15 mouse cellular contexts compared by ENCODE assay signal in genomic region chr5:112419535-112419934, GRCm38 (mm10). TPM values are rescaled to one million over a fixed set of nuclear protein-coding genes. Genes with fewer than 3 reads are reported as not detected.
DNase-seq lines count a peak whose midpoint lies in the region; ATAC-seq and TF ChIP-seq lines count a peak whose summit lies in the region.
"Had no signal": no experiment of that assay in that cellular context is flagged by ENCODE, and none has a peak within 500 bp of the region (broad histone marks: within the 10 kb centered on the region; RNA-seq: fewer than 3 reads in every experiment).

No protein-coding gene starts in this region.

- no peak overlapping the region for H3K4me2 ChIP-seq in forebrain, embryonic 14.5 days (ENCODE audit: low read length)
- no peak overlapping the region for H3K4me2 ChIP-seq in limb, embryonic 14.5 days (replicated peaks; ENCODE audit: low read depth, low read length, severe bottlenecking)

- DNase-seq in adrenal gland, postnatal 14 days, result peak; percentile 29
- no peak for DNase-seq in adrenal gland, postnatal 10 days
- DNase-seq in ES-CJ7 (ENCODE audit: low read depth, low spot score), result peak; percentile 25
- DNase-seq in forebrain, embryonic 14.5 days (ENCODE audit: low spot score), result peak; percentile 45
- DNase-seq in limb, embryonic 14.5 days (ENCODE audit: low spot score), result no peak
- no peak for DNase-seq in thymus, adult 18-20 months
- DNase-seq in urinary bladder, postnatal 10 days (ENCODE audit: low spot score), result no peak
- no peak for DNase-seq in thymus, postnatal 36 days
- DNase-seq: cerebellum, adult 18-20 months; heart, adult 11 months; lung, postnatal 10 days; right cerebral cortex, postnatal 25 days had no signal

- TF ChIP-seq POLR2A in limb, embryonic 14.5 days (IDR thresholded peaks at IDR 0.05; ENCODE audit: borderline replicate concordance, extremely low read depth, insufficient read depth, insufficient read length), result no peak

- peaks cover 23% of the 10 kb centered on the region for H3K36me3 ChIP-seq in forebrain, embryonic 14.5 days (ENCODE audit: control insufficient read depth, insufficient read depth, low read length)
- H3K36me3 ChIP-seq in limb, embryonic 14.5 days (ENCODE audit: control insufficient read depth, insufficient read depth, low read length), result no peaks in the 10 kb centered on the region

- 0 out of 2 replicates have a peak, but pooled peaks have one; percentile 62 for ATAC-seq in forebrain, embryonic 14.5 days
- ATAC-seq in limb, embryonic 14.5 days (ENCODE audit: low FRiP score, low read depth), result 0 out of 2 replicates have a peak, but pooled peaks have one; percentile 37

- no peak overlapping the region for H3K4me3 ChIP-seq in forebrain, embryonic 14.5 days (ENCODE audit: low read depth, low read length)
- no peak overlapping the region for H3K4me3 ChIP-seq in limb, embryonic 14.5 days (replicated peaks; ENCODE audit: low read length)
- H3K4me3 ChIP-seq: erythroblast, embryonic 14.5 days had no signal

- WGBS in forebrain, embryonic 14.5 days, result 32% methylated on average over 12 of the region's 12 CpGs
- WGBS in limb, embryonic 14.5 days, result 38% methylated on average over 12 of the region's 12 CpGs

- H3K4me1 ChIP-seq in forebrain, embryonic 14.5 days (ENCODE audit: control insufficient read depth, insufficient read depth, low read length), result no peaks in the 10 kb centered on the region
- no peaks in the 10 kb centered on the region for H3K4me1 ChIP-seq in limb, embryonic 14.5 days (ENCODE audit: control insufficient read depth, insufficient read depth, low read length)

- H3K9ac ChIP-seq in forebrain, embryonic 14.5 days (ENCODE audit: low read length), result no peak overlapping the region
- no peak overlapping the region for H3K9ac ChIP-seq in limb, embryonic 14.5 days (ENCODE audit: low read depth, low read length, severe bottlenecking)

- H3K27me3 ChIP-seq in forebrain, embryonic 14.5 days (replicated peaks; ENCODE audit: control insufficient read depth, insufficient read depth, low read length), result no peaks in the 10 kb centered on the region
- H3K27me3 ChIP-seq in limb, embryonic 14.5 days (ENCODE audit: control insufficient read depth, insufficient read depth, low read length), result no peaks in the 10 kb centered on the region

- no peaks in the 10 kb centered on the region for H3K9me3 ChIP-seq in forebrain, embryonic 14.5 days (replicated peaks; ENCODE audit: control insufficient read depth, low read length)
- H3K9me3 ChIP-seq in limb, embryonic 14.5 days (ENCODE audit: control insufficient read depth, low read length), result no peaks in the 10 kb centered on the region

- H3K27ac ChIP-seq in forebrain, embryonic 14.5 days (ENCODE audit: low read depth, low read length), result no peak overlapping the region
- no peak overlapping the region for H3K27ac ChIP-seq in limb, embryonic 14.5 days (replicated peaks; ENCODE audit: low read depth, low read length)

RNA-seq across cellular contexts. Expression of gene Asphd2, which starts 24.9 kb away (rescaled TPM):
- total RNA-seq in adrenal gland, postnatal 14 days (2021), result 1.3 and 4.4 TPM in 2 replicates
- 1 to 10 TPM; 3.4 to 4.8 TPM for total RNA-seq in adrenal gland, postnatal 10 days (2021)
- polyA plus RNA-seq in forebrain, embryonic 14.5 days (2014; fragmentation: Nextera tagmentation; extraction: Ambion mirVana), result 31.6 and 37.9 TPM in 2 replicates
- polyA plus RNA-seq in limb, embryonic 14.5 days (2012; rRNA removed), result 23.1 and 36.8 TPM in 2 replicates
- 25.9 and 26.1 TPM in 2 replicates for polyA plus RNA-seq in limb, embryonic 14.5 days (2014; fragmentation: Nextera tagmentation; extraction: Ambion mirVana)
- total RNA-seq: hematopoietic stem cell, adult 5-6 weeks had no signal
- polyA plus RNA-seq: erythroblast, embryonic 14.5 days had no signal

RNA-seq across cellular contexts. Expression of gene Gm6588, which starts 29.7 kb away (rescaled TPM):
- not detected in 2 replicates for total RNA-seq in adrenal gland, postnatal 14 days (2021)
- not detected for total RNA-seq in adrenal gland, postnatal 10 days (2021)
- 0.09 and 0.27 TPM in 2 replicates for polyA plus RNA-seq in forebrain, embryonic 14.5 days (2014; fragmentation: Nextera tagmentation; extraction: Ambion mirVana)
- not detected in 2 replicates for polyA plus RNA-seq in limb, embryonic 14.5 days (2012; rRNA removed)
- not detected in 2 replicates for polyA plus RNA-seq in limb, embryonic 14.5 days (2014; fragmentation: Nextera tagmentation; extraction: Ambion mirVana)
- total RNA-seq: hematopoietic stem cell, adult 5-6 weeks; left cerebral cortex, postnatal 25 days had no signal
- polyA plus RNA-seq: erythroblast, embryonic 14.5 days had no signal

Comparison
In these comparisons a context has a peak if more than half of its experiments do, and no peak if none do; other contexts are left out.
1. DNase-seq: peak in adrenal gland, postnatal 14 days (single experiment), ES-CJ7 (single experiment) and forebrain, embryonic 14.5 days (single experiment); none in adrenal gland, postnatal 10 days (single experiment), limb, embryonic 14.5 days (single experiment), thymus, adult 18-20 months (0 of 2), urinary bladder, postnatal 10 days (single experiment) and thymus, postnatal 36 days (0 of 2).